Mouse (Mus musculus) CH12.LX (cell line): Measurements from ENCODE around the gene Arrdc2.

ENCODE experiments used
- CTCF ChIP-seq, 2 experiments: IDR thresholded peaks in 1 of 2; conservative IDR thresholded peaks in 1 of 2; 2 replicates each; pipeline ENCODE4 v1.5.1; 2011 to 2012; ENCODE audit warnings: low read depth in 2 of 2, low read length in 2 of 2, improper control_type of control experiment in 1 of 2, inconsistent platforms in 1 of 2, mild to moderate bottlenecking in 1 of 2, moderate library complexity in 1 of 2
- ELF1 ChIP-seq: IDR thresholded peaks from 2 replicates; pipeline ENCODE4 v1.6.1; 2014; ENCODE audit warnings: low read depth, mild to moderate bottlenecking, inconsistent platforms, low read length, improper control_type of control experiment
- EP300 ChIP-seq: IDR thresholded peaks from 2 replicates; pipeline ENCODE4 v1.6.1; 2011; ENCODE audit warnings: low read length, improper control_type of control experiment
- JUN ChIP-seq: IDR thresholded peaks from 2 replicates; pipeline ENCODE4 v1.6.1; 2011; ENCODE audit warnings: low read depth, mild to moderate bottlenecking, low read length, improper control_type of control experiment, moderate library complexity; ENCODE audit not compliant: insufficient read depth
- NRF1 ChIP-seq: IDR thresholded peaks from 2 replicates; pipeline ENCODE4 v1.6.1; 2014; ENCODE audit warnings: low read depth, mild to moderate bottlenecking, inconsistent platforms, low read length, improper control_type of control experiment, moderate library complexity
- POLR2A ChIP-seq: IDR thresholded peaks from 2 replicates; pipeline ENCODE4 v1.6.1; 2011; ENCODE audit warnings: low read depth, mild to moderate bottlenecking, improper control_type of control experiment, low read length
- POLR2AphosphoS2 ChIP-seq: IDR thresholded peaks from 2 replicates; pipeline ENCODE4 v1.6.1; 2011; ENCODE audit warnings: low read depth, low read length, improper control_type of control experiment
- TCF12 ChIP-seq: IDR thresholded peaks from 2 replicates; pipeline ENCODE4 v1.6.1; 2014; ENCODE audit warnings: low read depth, mild to moderate bottlenecking, inconsistent platforms, low read length, improper control_type of control experiment
- ZMIZ1 ChIP-seq: IDR thresholded peaks from 2 replicates; pipeline ENCODE4 v1.6.1; 2012; ENCODE audit warnings: low read depth, mild to moderate bottlenecking, inconsistent platforms, low read length, improper control_type of control experiment

GRCm38 (mm10) chr8:70787051-70787445 lies 52.5 kb downstream of the Arrdc2 start:
- TF ChIP-seq POLR2A = no peak
- no peak for TF ChIP-seq CTCF (conservative IDR thresholded peaks at IDR 0.05 in 1 of 2, IDR thresholded peaks at IDR 0.05 in 1 of 2; ENCODE audit: low read depth in 2 of 2, low read length in 2 of 2)
- no peak for TF ChIP-seq NRF1
- no peak for TF ChIP-seq ZMIZ1
- no peak for TF ChIP-seq TCF12
- TF ChIP-seq POLR2AphosphoS2 = no peak
- no peak for TF ChIP-seq JUN
- TF ChIP-seq ELF1 = no peak
- TF ChIP-seq EP300 = no peak
